Mouse (Mus musculus): ENCODE measurements around the gene Mars. TPM values are rescaled to one million over a fixed set of nuclear protein-coding genes. Genes with fewer than 3 reads are reported as not detected.
A peak's percentile ranks its signal among the peaks of the same experiment; 100 is the strongest.
"Not testable (repeated sequence)": the region's sequence is repeated elsewhere in the genome, so short reads cannot be mapped to it uniquely, and the experiment has no call there.

Gene Mars
- polyA plus RNA-seq, 1 experiment from 2014 or later = 129 TPM

GRCm38 (mm10) chr10:127319969-127320368 is 8.4 kb upstream of the Mars start:
- no peak for ATAC-seq
- Histone ChIP-seq H3K4me3 (replicated peaks) (no peak overlapping the region), H3K27me3 (replicated peaks) (no peaks in the 10 kb centered on the region), H3K4me1 (replicated peaks) (peaks cover 4% of the 10 kb centered on the region; the same call in 1 of the 2 replicates), H3K4me2 (replicated peaks) (no peak overlapping the region), H3K9ac (no peak overlapping the region), H3K36me3 (no peaks in the 10 kb centered on the region), H3K27ac (no peak overlapping the region), H3K9me3 (no peaks in the 10 kb centered on the region)
- 74% methylated on average over 7 of the region's 7 CpGs for WGBS

- Histone ChIP-seq H3K27ac (no peak overlapping the region), H3K9ac (no peak overlapping the region), H3K4me1 (replicated peaks) (peaks cover 4% of the 10 kb centered on the region; the same call in 1 of the 2 replicates), H3K36me3 (no peaks in the 10 kb centered on the region), H3K9me3 (no peaks in the 10 kb centered on the region), H3K4me2 (replicated peaks) (no peak overlapping the region), H3K27me3 (replicated peaks) (no peaks in the 10 kb centered on the region), H3K4me3 (replicated peaks) (no peak overlapping the region)
- 40% methylated on average over 4 of the region's 4 CpGs for WGBS
- no peak for ATAC-seq
These were observed 6.4 kb upstream of the Mars start for GRCm38 (mm10) chr10:127318009-127318408.

GRCm38 (mm10) chr10:127317277-127317676 is 5.7 kb upstream of the Mars start:
- no peak for ATAC-seq
- 72% methylated on average over 2 of the region's 2 CpGs for WGBS
- Histone ChIP-seq H3K4me3 (replicated peaks) (no peak overlapping the region), H3K9ac (no peak overlapping the region), H3K27ac (no peak overlapping the region), H3K9me3 (no peaks in the 10 kb centered on the region), H3K4me1 (replicated peaks) (no peaks in the 10 kb centered on the region), H3K36me3 (no peaks in the 10 kb centered on the region), H3K4me2 (replicated peaks) (no peak overlapping the region), H3K27me3 (replicated peaks) (no peaks in the 10 kb centered on the region)

- WGBS = 79% methylated on average over 1 of the region's 1 CpGs
- H3K27ac ChIP-seq; H3K9ac ChIP-seq; H3K4me3 ChIP-seq (replicated peaks); H3K9me3 ChIP-seq; ATAC-seq; H3K4me2 ChIP-seq (replicated peaks); H3K4me1 ChIP-seq (replicated peaks); H3K27me3 ChIP-seq (replicated peaks); H3K36me3 ChIP-seq: not testable (repeated sequence)
These were observed 3.4 kb upstream of the Mars start for GRCm38 (mm10) chr10:127314950-127315349.

GRCm38 (mm10) chr10:127313516-127313915 is 1.9 kb upstream of the Mars start:
- H3K27ac ChIP-seq; H3K4me3 ChIP-seq (replicated peaks); H3K36me3 ChIP-seq; H3K9me3 ChIP-seq; H3K27me3 ChIP-seq (replicated peaks); H3K4me2 ChIP-seq (replicated peaks); H3K9ac ChIP-seq; ATAC-seq; H3K4me1 ChIP-seq (replicated peaks): not testable (repeated sequence)
- WGBS = 91% methylated on average over 5 of the region's 5 CpGs

- Histone ChIP-seq H3K4me3 (replicated peaks) (no peak overlapping the region), H3K27me3 (replicated peaks) (no peaks in the 10 kb centered on the region), H3K9ac (no peak overlapping the region), H3K4me2 (replicated peaks) (no peak overlapping the region), H3K4me1 (replicated peaks) (peaks cover 8% of the 10 kb centered on the region), H3K36me3 (peaks cover 14% of the 10 kb centered on the region), H3K9me3 (no peaks in the 10 kb centered on the region), H3K27ac (no peak overlapping the region)
- WGBS = 66% methylated on average over 4 of the region's 4 CpGs
- ATAC-seq = no peak
These were observed 1.3 kb upstream of the Mars start for GRCm38 (mm10) chr10:127312858-127313257.

- peaks cover 20% of the 10 kb centered on the region for H3K36me3 ChIP-seq
- H3K9me3 ChIP-seq = no peaks in the 10 kb centered on the region
- 0% methylated on average over 4 of the region's 4 CpGs for WGBS
- ATAC-seq = peak; percentile 51
- H3K27ac ChIP-seq = peak overlapping the region; percentile 62
- H3K4me2 ChIP-seq (replicated peaks) = peak overlapping the region; percentile 75
- peaks cover 8% of the 10 kb centered on the region for H3K4me1 ChIP-seq (replicated peaks)
- no peaks in the 10 kb centered on the region for H3K27me3 ChIP-seq (replicated peaks)
- peak overlapping the region; percentile 75 for H3K4me3 ChIP-seq (replicated peaks)
- H3K9ac ChIP-seq = peak overlapping the region; percentile 42
These were observed 730 bp upstream of the Mars start for GRCm38 (mm10) chr10:127312356-127312676.

- no peaks in the 10 kb centered on the region for H3K27me3 ChIP-seq (replicated peaks)
- no peaks in the 10 kb centered on the region for H3K9me3 ChIP-seq
- H3K27ac ChIP-seq = peak overlapping the region; percentile 49; the same call in 1 of the 2 replicates
- peaks cover 33% of the 10 kb centered on the region for H3K36me3 ChIP-seq
- H3K9ac ChIP-seq = peak overlapping the region; percentile 87
- H3K4me1 ChIP-seq (replicated peaks) = peaks cover 8% of the 10 kb centered on the region
- ATAC-seq = peak; percentile 69
- H3K4me3 ChIP-seq (replicated peaks) = peak overlapping the region; percentile 75
- WGBS = 32% methylated on average over 23 of the region's 23 CpGs
- H3K4me2 ChIP-seq (replicated peaks) = peak overlapping the region; percentile 75
These were observed 787 bp downstream of the Mars start for GRCm38 (mm10) chr10:127310523-127311475.

- H3K36me3 ChIP-seq = peaks cover 48% of the 10 kb centered on the region
- 84% methylated on average over 3 of the region's 3 CpGs for WGBS
These were observed 2.4 kb downstream of the Mars start for GRCm38 (mm10) chr10:127309167-127309566.

GRCm38 (mm10) chr10:127303136-127303535 is 8.4 kb downstream of the Mars start:
- Histone ChIP-seq H3K9me3 (no peaks in the 10 kb centered on the region), H3K27me3 (replicated peaks) (no peaks in the 10 kb centered on the region), H3K27ac (no peak overlapping the region), H3K4me1 (replicated peaks) (no peaks in the 10 kb centered on the region), H3K36me3 (peaks cover 62% of the 10 kb centered on the region), H3K9ac (no peak overlapping the region), H3K4me3 (replicated peaks) (no peak overlapping the region), H3K4me2 (replicated peaks) (no peak overlapping the region)
- ATAC-seq = no peak
- 95% methylated on average over 11 of the region's 11 CpGs for WGBS

More at GRCm38 (mm10) chr10:127309167-127309566, 2.4 kb downstream of the Mars start:
- ATAC-seq; H3K9me3 ChIP-seq; H3K27ac ChIP-seq; H3K27me3 ChIP-seq (replicated peaks); H3K4me1 ChIP-seq (replicated peaks); H3K4me3 ChIP-seq (replicated peaks); H3K9ac ChIP-seq; H3K4me2 ChIP-seq (replicated peaks): not testable (repeated sequence)

GRCm38 (mm10) chr10:127300361-127300760 is 11.2 kb downstream of the Mars start:
- Histone ChIP-seq H3K36me3 (peaks cover 61% of the 10 kb centered on the region), H3K4me3 (replicated peaks) (no peak overlapping the region), H3K4me1 (replicated peaks) (no peaks in the 10 kb centered on the region), H3K27me3 (replicated peaks) (no peaks in the 10 kb centered on the region), H3K27ac (no peak overlapping the region), H3K4me2 (replicated peaks) (no peak overlapping the region), H3K9me3 (no peaks in the 10 kb centered on the region), H3K9ac (no peak overlapping the region)
- 93% methylated on average over 6 of the region's 6 CpGs for WGBS
- ATAC-seq = no peak

- H3K9me3 ChIP-seq = no peaks in the 10 kb centered on the region
- no peak overlapping the region for H3K27ac ChIP-seq
- no peak overlapping the region for H3K9ac ChIP-seq
- H3K4me3 ChIP-seq (replicated peaks) = no peak overlapping the region
- peaks cover 5% of the 10 kb centered on the region for H3K4me1 ChIP-seq (replicated peaks)
- no peak overlapping the region for H3K4me2 ChIP-seq (replicated peaks)
- H3K36me3 ChIP-seq = peaks cover 58% of the 10 kb centered on the region
- WGBS = 90% methylated on average over 16 of the region's 16 CpGs
- no peak; the same call in 1 of the 2 replicates for ATAC-seq
- H3K27me3 ChIP-seq (replicated peaks) = no peaks in the 10 kb centered on the region
These were observed 14.3 kb downstream of the Mars start for GRCm38 (mm10) chr10:127297015-127297871.
